9 mouse cellular contexts compared by ENCODE assay signal in the genomic region with DNA sequence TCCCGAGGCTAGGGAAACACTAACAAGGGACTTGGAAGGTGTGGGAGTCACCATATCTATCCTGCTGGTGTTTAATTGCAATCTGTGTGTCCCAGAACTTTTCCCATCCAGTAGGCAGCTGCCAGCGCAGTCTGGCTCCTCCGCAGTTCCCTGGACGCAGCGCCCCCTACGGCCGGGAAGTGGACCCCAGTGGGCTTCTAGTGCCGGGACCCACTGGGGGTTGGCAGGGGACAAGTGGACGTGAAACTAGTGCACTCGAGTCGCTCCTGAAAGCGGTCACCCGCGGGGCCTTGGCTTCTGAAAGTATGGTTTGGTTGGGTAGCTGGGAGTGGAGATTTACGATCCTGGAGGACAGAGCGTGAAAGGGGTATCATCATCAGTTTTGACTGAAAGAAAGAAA.
DNase-seq lines count a peak whose midpoint lies in the region; ATAC-seq lines count a peak whose summit lies in the region.
"Had no signal": no experiment of that assay in that cellular context is flagged by ENCODE, and none has a peak within 500 bp of the region (broad histone marks: within the 10 kb centered on the region; RNA-seq: fewer than 3 reads in every experiment).

No protein-coding gene starts in this region.

- no peaks in the 10 kb centered on the region for H3K4me1 ChIP-seq in heart, embryonic 12.5 days (replicated peaks)
- H3K4me1 ChIP-seq in midbrain, embryonic 16.5 days (ENCODE audit: control insufficient read depth, insufficient read depth, low read length): no peaks in the 10 kb centered on the region

- H3K27ac ChIP-seq in heart, embryonic 12.5 days (ENCODE audit: poor library complexity, severe bottlenecking): no peak overlapping the region
- H3K27ac ChIP-seq in midbrain, embryonic 16.5 days (ENCODE audit: low read length): no peak overlapping the region

- intact Hi-C loops in heart, postnatal 10 days (cut with DNase I): loop anchor here (5.0 to 10.0 kb wide), 3 partner anchors 106 to 571 kb away; no protein-coding TSS in a partner anchor
- intact Hi-C loops in left cerebral cortex, postnatal 14 days (cut with DNase I): loop anchor here (5.0 to 10.0 kb wide), 3 partner anchors 111 to 574 kb away; no protein-coding TSS in a partner anchor

- H3K9ac ChIP-seq in heart, embryonic 12.5 days: no peak overlapping the region
- no peak overlapping the region for H3K9ac ChIP-seq in midbrain, embryonic 16.5 days (ENCODE audit: low read depth, low read length)

- WGBS in heart, embryonic 12.5 days: 18% methylated on average over 16 of the region's 16 CpGs
- 25% methylated on average over 16 of the region's 16 CpGs for WGBS in midbrain, embryonic 16.5 days

- H3K36me3 ChIP-seq in heart, embryonic 12.5 days: no peaks in the 10 kb centered on the region
- H3K36me3 ChIP-seq in midbrain, embryonic 16.5 days (ENCODE audit: control insufficient read depth, insufficient read depth, low read length): no peaks in the 10 kb centered on the region

- H3K9me3 ChIP-seq in heart, embryonic 12.5 days (replicated peaks): no peaks in the 10 kb centered on the region
- no peaks in the 10 kb centered on the region for H3K9me3 ChIP-seq in midbrain, embryonic 16.5 days (replicated peaks; ENCODE audit: control insufficient read depth, low read length, poor library complexity, severe bottlenecking)

- H3K4me3 ChIP-seq in heart, embryonic 12.5 days: no peak overlapping the region
- no peak overlapping the region for H3K4me3 ChIP-seq in midbrain, embryonic 16.5 days (ENCODE audit: low read depth, low read length)

- DNase-seq in heart, adult 8-10 months (ENCODE audit: low spot score): no peak
- peak; percentile 61 for DNase-seq in embryo, embryonic 11 days
- DNase-seq in heart, postnatal 10 days: peak; percentile 3 to 14
- DNase-seq in MN1 (ENCODE audit: low spot score): no peak
- no peak for DNase-seq in spleen, postnatal 36 days (ENCODE audit: low spot score in 2 of 2)
- DNase-seq in left cerebral cortex, postnatal 14 days (ENCODE audit: low spot score in 2 of 2): no peak
- DNase-seq: cerebellum, adult 9-10 months had no signal

- H3K4me2 ChIP-seq in heart, embryonic 12.5 days: peak overlapping the region; percentile 62
- peak overlapping the region; percentile 21; the same call in 1 of the 2 replicates for H3K4me2 ChIP-seq in midbrain, embryonic 16.5 days (ENCODE audit: low read length)

- peaks cover 38% of the 10 kb centered on the region for H3K27me3 ChIP-seq in heart, embryonic 12.5 days (replicated peaks)
- no peaks in the 10 kb centered on the region; the same call in 1 of the 2 replicates for H3K27me3 ChIP-seq in midbrain, embryonic 16.5 days (ENCODE audit: control insufficient read depth, insufficient read depth, low read depth, low read length)

- ATAC-seq in heart, embryonic 12.5 days (ENCODE audit: insufficient number of reproducible peaks, low FRiP score): no peak
- ATAC-seq in midbrain, embryonic 16.5 days: no peak

Comparison
In these comparisons a context has a peak if more than half of its experiments do, and no peak if none do; other contexts are left out.
1. DNase-seq: peak in embryo, embryonic 11 days (single experiment) and heart, postnatal 10 days (2 of 2); none in heart, adult 8-10 months (single experiment), MN1 (single experiment), spleen, postnatal 36 days (0 of 2) and left cerebral cortex, postnatal 14 days (0 of 2).